Mouse (Mus musculus) left cerebral cortex, adult 9 months (tissue): ENCODE data around the gene Hist1h3e.
A peak's percentile ranks its signal among the peaks of the same experiment; 100 is the strongest.

Experiments used
- DNase-seq, 2 experiments: peaks; one replicate each; pipeline ENCODE4 v3.0.0; 2022; ENCODE audit warnings: low spot score in 2 of 2

Hist1h3e gene

DNA sequence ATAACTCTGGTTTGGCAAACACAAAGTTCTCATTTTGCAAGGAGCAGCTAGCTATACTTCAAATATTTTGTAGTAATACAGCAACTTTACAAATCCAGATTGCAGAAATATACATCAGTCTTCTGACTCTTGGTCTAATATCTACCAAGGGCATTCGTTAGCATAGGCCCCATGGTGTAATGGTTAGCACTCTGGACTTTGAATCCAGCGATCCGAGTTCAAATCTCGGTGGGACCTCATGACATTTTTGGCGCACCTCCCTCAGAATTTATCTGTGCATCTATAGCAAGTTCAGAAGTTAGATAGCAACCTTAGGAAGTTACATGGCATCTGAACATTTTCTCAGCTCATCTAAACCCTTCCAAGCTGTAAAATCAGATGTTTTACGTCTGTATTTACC lies 43.3 kb downstream of the Hist1h3e start:
- peak; percentile 52 to 92 for DNase-seq

DNA sequence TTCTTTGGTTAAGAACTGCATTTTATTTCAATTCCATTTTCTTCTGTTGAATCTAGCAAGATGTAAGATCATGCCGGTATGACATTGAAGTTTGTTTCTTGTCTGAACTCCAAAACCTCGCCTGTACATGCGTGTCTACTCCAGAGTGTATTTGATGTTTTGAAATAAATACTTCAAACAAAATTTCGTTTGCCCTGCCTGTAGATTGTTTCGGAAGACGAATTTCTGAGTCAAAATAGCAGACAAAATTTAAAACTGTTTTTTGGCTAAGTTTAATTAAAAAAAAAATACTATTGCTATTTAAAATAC lies 43.9 kb downstream of the Hist1h3e start:
- no peak for DNase-seq

DNA sequence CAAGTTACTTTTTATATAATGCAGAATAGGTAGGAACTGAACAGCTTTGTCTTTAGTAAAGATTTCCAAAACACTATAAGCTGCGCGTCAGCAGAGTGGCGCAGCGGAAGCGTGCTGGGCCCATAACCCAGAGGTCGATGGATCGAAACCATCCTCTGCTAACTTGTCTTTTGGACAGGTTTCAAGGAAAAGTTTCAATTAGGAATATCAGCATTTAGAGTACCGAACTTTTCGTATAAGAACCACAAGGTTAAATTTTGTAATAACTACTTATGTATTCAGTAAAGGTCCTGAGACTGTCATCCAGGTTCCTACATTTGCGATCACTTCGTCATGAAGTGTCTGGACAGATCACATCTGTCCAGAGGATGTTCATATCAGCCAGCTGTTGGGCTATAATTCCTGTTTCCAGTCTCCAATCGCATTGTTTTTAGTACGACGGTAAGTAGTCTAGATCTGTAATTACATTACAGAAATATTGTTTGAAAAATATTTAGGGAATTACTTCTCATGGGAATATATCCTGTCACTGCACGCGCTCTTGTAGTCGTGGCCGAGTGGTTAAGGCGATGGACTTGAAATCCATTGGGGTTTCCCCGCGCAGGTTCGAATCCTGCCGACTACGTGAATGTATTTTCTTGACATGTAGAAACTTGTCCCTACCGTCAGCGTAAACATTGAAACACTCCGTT lies 44.4 kb downstream of the Hist1h3e start:
- peak; percentile 62 to 97 for DNase-seq

DNA sequence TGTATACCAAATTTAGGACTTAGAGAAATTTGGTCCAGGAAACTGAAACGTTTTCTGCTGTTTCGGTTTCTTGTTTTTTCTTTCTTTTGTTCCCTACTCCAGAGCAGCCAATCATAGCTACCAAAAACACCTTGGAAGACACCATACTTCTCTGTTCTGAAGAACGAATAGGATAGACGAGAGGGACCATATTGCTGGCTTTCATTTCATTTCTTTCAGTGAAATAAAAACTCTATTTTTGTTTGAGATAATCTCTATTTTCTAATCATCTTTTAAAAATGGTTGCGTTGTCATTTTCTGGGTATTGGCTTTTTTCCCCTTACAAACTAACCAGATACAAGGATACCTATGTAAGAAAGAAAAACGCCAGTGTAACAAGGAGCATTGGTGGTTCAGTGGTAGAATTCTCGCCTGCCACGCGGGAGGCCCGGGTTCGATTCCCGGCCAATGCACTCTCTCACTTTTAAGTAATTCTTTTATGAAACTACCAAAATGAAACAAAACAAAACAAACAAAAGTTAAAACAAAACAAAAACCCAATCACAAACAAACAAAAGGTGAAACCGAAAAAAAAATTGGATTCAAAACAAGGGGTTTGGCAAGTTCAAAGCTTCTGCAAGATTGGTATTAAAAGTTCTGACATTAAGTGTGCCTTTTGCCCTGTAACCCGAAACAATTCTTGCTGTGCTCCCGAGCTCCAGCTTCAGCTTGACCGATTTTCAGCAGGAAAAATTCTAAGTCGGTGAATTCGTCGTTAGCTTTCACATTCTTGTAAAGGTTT lies 45.2 kb downstream of the Hist1h3e start:
- peak in 1 of 2 experiments; percentile 78 for DNase-seq

DNA sequence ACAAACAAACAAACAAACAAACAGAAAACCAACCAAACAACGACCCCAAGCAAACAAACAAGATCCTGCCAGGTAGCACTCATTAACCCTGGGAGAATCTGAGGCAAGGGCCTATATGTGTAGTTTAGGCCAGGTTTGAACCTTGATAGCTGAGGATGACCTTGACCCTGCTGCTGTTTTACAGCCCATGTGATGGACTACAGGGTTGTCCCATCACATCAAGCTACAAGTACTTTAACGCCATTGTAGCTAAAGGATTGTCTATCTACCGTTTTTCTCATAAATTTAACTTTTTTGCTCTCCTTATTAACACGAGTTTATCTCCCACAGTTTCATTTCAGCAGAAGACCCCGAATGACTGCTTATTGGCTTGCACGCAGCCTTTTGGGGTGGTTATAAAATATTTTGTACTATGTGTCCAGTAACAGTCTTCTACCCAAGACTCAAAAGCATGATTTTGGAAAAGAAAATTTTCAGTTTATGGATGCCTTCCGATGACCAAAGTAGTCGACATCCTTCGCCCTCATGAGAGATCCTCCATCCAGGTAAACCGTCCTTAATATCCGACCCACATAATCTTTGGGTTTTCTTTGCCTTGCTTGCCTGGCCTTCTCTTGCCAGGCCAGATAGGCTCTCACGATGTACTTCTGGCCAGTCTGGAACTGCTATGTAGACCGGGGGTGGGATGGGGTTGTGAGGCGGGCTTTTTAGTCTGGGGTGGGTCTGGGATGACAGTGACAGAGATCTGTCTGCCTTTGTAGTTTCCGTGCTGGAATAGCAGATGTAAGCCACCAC lies 46.1 kb downstream of the Hist1h3e start:
- DNase-seq, result no peak

DNA sequence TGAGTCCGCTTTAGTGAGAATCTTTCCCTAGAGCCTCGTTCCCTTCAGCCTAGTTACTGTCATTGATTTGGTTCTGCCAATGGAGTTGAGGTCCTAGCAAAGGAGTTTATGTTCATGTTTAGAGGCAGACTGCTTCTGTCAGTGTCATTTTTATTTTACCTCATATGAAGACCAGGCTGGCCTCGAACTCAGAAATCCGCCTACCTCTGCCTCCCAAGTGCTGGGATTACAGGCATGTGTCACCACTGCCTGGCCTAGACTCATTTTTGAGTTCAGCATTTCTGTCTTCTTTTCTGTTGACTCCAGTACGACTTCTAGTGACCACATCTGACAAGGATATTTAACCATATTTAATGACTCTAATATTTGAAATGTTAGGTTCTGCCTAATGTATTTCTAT lies 46.9 kb downstream of the Hist1h3e start:
- no peak for DNase-seq

DNA sequence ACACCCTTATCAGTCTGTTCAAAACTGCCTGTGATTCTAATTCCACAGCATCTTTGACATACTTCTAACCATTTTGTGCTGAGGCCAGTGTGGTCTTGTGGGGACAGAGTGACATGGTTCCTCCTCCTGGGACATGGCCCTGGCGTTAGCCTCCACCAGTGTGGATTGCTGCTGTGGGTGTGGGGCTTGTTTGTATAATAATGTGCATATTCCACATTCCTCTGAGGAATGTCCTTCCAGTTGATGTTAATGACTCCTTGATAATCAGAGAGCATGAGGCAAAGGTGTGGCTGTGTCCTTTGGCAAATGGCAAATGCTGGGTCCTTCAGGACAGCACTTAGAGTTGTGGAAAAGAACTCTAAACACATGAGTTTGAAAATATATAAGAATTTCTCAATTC lies 48.7 kb downstream of the Hist1h3e start:
- no peak for DNase-seq
